Mouse (Mus musculus) gastrocnemius, postnatal 10 days (tissue): ENCODE measurements around the gene Unc13d. TPM values are rescaled to one million over a fixed set of nuclear protein-coding genes. Genes with fewer than 3 reads are reported as not detected.
"Not testable (repeated sequence)": the region's sequence is repeated elsewhere in the genome, so short reads cannot be mapped to it uniquely, and the experiment has no call there.

Experiments
- DNase-seq: peaks from one replicate; pipeline ENCODE4 v3.0.0; 2021; ENCODE audit warnings: mixed read lengths
- total RNA-seq, 2 experiments: library from RNA; stranded (reverse); gene quantifications; 2 replicates each; pipeline ENCODE4 v1.2.3; 2021

The Unc13d gene
- total RNA-seq, 2 experiments from 2014 or later: 0.45 TPM

GRCm38 (mm10) chr11:116021328-116022220 is 56.2 kb downstream of the Unc13d start:
- DNase-seq: no peak

DNA sequence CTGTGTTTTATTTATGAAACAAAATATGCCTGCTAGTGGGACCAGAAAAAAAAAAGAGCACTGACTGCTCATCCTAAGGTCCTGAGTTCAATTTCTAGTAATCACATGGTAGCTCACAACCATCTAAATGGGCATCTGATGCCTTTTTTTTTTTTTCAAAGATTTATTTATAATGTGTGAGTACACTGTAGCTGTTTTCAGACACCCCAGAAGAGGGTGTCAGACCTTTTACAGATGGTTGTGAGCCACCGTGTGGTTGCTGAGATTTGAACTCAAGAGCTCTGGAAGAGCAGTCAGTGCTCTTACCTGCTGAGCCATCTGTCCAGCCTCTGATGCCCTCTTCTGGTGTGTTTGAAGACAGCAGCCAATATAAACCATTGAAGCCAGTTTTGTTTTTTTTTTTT is 57.2 kb downstream of the Unc13d start:
- no peak for DNase-seq

DNA sequence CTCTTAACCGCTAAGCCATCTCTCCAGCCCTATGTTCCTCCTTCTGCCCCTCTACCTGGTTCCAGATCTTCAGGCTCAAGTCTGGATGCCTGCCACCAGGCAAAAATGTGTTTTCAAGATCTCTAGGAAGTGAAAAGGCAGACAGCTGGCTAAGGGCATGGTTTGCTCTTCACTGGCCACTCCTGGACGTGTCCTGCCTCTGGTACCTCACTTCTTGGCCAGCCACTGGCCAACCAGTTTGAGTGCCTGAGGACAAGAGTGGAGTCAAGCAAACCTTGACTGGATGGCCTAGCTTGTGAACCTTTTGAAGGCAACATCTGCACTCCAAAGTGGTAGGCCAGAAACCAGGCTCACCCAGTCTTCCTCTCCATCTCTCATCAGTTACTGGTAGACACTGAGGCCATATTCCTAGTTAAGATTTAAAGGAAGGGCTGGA is 57.8 kb downstream of the Unc13d start:
- DNase-seq: peak; percentile 45

DNA sequence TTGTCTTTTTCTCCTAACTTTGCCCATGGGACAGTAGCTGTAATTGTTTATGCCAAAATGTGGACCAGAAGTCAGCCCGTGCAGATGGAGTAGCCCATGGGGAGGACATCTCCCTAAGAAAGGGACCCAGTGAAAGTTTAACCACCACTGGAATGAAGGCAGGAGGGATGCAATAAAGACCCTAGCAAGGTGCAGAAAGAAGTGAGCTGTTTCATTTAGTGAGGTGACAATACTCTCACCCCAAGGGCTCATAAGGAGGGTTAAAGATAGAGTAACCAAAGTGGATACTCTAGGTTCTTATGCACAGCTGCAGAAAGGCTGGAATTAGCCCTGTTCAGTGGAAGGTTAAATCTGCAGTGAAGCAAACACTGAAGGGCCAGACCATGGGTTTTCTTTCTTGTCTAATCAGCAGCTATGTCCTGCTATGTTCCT is 58.4 kb downstream of the Unc13d start:
- no peak for DNase-seq

- not testable (repeated sequence) for DNase-seq
Observed at GRCm38 (mm10) chr11:116018867-116019266, 58.9 kb downstream of the Unc13d start.

DNA sequence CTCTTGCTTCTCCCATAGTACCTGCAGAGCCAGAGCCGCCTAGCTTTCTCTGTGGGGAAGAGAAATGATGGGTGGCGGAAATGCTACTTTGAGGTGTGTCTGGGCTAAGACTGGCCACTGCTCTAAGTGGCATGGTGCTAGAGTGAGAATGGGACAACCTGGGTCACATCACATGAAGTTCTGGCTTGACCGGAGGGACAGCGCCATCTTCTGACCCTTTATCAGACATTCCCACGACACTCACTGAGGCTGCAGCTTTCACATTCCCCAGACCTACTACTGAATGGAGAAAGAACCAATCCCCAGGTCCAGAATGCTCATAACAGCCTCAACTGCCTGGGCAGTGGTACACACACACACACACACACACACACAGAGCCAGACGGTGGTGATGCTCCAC is 59.7 kb downstream of the Unc13d start:
- no peak for DNase-seq

GRCm38 (mm10) chr11:116014821-116015220 is 62.9 kb downstream of the Unc13d start:
- DNase-seq: no peak

DNA sequence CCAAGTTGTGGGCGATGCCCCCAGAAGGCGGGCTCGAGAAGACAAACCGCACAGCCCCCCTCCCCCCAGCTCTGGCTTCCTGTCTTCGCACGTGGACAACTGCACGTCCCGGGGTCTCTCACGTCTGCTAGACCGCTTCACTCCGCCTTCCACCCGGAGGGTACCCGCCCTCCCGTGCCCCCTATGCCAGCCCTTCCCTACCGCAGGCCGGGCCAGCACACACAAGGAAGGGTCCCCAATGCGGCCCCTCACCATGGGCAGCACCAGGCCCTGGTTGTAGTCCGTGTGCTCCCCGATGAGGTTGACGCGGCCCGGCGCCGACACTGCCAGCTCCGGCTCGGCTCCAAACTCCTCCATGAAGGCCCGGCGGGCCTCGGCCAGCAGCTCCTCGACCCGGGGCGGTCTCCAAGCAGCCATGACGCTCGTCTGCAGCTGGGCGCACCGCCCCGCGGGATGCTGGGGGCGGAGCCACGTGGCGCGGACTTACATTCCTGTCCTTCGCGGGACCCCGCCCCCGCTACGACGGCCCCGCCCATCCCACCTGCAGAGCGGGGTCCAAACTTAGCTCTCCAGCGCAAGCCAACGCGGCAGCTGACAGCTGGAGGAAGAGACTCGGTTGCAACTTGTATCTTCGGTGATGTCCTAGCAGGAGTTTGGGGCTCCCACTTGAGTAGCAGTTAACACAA is 65.4 kb downstream of the Unc13d start, which contains the start of gene Galk1:
Gene Galk1, minus strand, starts transcription at position 458 of the 686 bp plus-strand sequence.
- DNase-seq: peak; percentile 90

Other genes starting within 250 kb of the Unc13d start
- not detected for gene Myo15b, start 219.6 kb downstream of the Unc13d start, total RNA-seq
- 1 to 10 TPM; 3.6 to 4.1 TPM for gene Smim5, start 178.0 kb downstream of the Unc13d start, total RNA-seq
- gene Smim6, start 165.9 kb downstream of the Unc13d start, total RNA-seq: not detected
- 10 to 100 TPM; 16.6 to 24.5 TPM for gene Sap30bp, start 144.7 kb downstream of the Unc13d start, total RNA-seq
- gene Recql5, start 144.5 kb downstream of the Unc13d start, total RNA-seq: 1 to 10 TPM; 5.4 to 9.1 TPM
- 1 to 10 TPM; 4.6 to 4.9 TPM for gene Itgb4, start 103.3 kb downstream of the Unc13d start, total RNA-seq
- 10 to 100 TPM; 14.8 to 19.2 TPM for gene Galk1, start 65.2 kb downstream of the Unc13d start, total RNA-seq
- 100 to 1,000 TPM; 252 TPM for gene H3f3b, start 50.0 kb downstream of the Unc13d start, total RNA-seq
- 10 to 100 TPM; 13.6 to 15.8 TPM for gene Unk, start 47.6 kb downstream of the Unc13d start, total RNA-seq
- 10 to 100 TPM; 64.8 to 66.8 TPM for gene Wbp2, start 9.0 kb upstream of the Unc13d start, total RNA-seq
- gene Trim47, start 49.2 kb upstream of the Unc13d start, total RNA-seq: 10 to 100 TPM; 21.9 to 31.7 TPM
- gene Trim65, start 53.2 kb upstream of the Unc13d start, total RNA-seq: 1 to 10 TPM; 3.3 to 3.6 TPM
- gene Mrpl38, start 60.9 kb upstream of the Unc13d start, total RNA-seq: 10 to 100 TPM; 40.8 to 46.2 TPM
- 10 to 100 TPM; 13.8 to 18.2 TPM for gene Fbf1, start 90.2 kb upstream of the Unc13d start, total RNA-seq
- gene Ten1, start 120.9 kb upstream of the Unc13d start, total RNA-seq: 10 to 100 TPM; 28.5 to 31.3 TPM
- gene Acox1, start 121.1 kb upstream of the Unc13d start, total RNA-seq: 10 to 100 TPM; 39.1 to 41.4 TPM
- gene Evpl, start 160.1 kb upstream of the Unc13d start, total RNA-seq: under 1 TPM; 0.09 to 0.34 TPM
- 10 to 100 TPM; 74.6 to 77.9 TPM for gene Srp68, start 196.3 kb upstream of the Unc13d start, total RNA-seq
- under 1 TPM; 0.66 to 0.84 TPM for gene Galr2, start 203.0 kb upstream of the Unc13d start, total RNA-seq
- gene Exoc7, start 229.3 kb upstream of the Unc13d start, total RNA-seq: 10 to 100 TPM; 62.7 to 68.3 TPM